Mouse (Mus musculus) left cerebral cortex, adult 2 months (tissue): ENCODE measurements around the gene C2cd2l. TPM values are rescaled to one million over a fixed set of nuclear protein-coding genes. Genes with fewer than 3 reads are reported as not detected.
"Not testable (repeated sequence)": the region's sequence is repeated elsewhere in the genome, so short reads cannot be mapped to it uniquely, and the experiment has no call there.

Experiments
- DNase-seq, 2 experiments: peaks; one replicate each; pipeline ENCODE4 v3.0.0; 2021 to 2022; ENCODE audit warnings: low spot score in 2 of 2, mixed read lengths in 1 of 2; ENCODE audit errors: extremely low spot score in 1 of 2
- H3K27ac ChIP-seq: fragments of 200-600 bp; 2 replicates; pipeline ENCODE4 v1.8.1; 2022
- H3K4me3 ChIP-seq: fragments of 200-600 bp; 2 replicates; pipeline ENCODE4 v1.8.1; 2022
- CTCF ChIP-seq: fragments of 200-600 bp; IDR thresholded peaks from 2 replicates; pipeline ENCODE4 v1.8.1; 2022; ENCODE audit warnings: antibody characterized with exemption, mild to moderate bottlenecking, moderate library complexity
- intact Hi-C: fragments of 180-260 bp; cut with DNase I; formaldehyde crosslinking; loops from one replicate; pipeline ENCODE4 v1.15.1; 2025
- long read RNA-seq, 2 experiments: library from polyadenylated mRNA; stranded (forward); transcript quantifications; one replicate each; pipeline ENCODE4 v2.0.0; 2021; ENCODE audit warnings: borderline mapping rate in 2 of 2
- total RNA-seq, 2 experiments: library from RNA; stranded (reverse); gene quantifications; 2 replicates each; pipeline ENCODE4 v1.2.3; 2021

C2cd2l gene
- total RNA-seq = 100 to 1,000 TPM; 190 to 222 TPM
- long read RNA-seq, experiment 1, full-length matches to known transcripts = 153 of 244 reads
- long read RNA-seq, experiment 1, partial matches to known transcripts = 40 of 244 reads
- long read RNA-seq, experiment 1, other reads (novel, unspliced or antisense) = 51 of 244 reads
- long read RNA-seq, experiment 2, full-length matches to known transcripts = 125 of 197 reads
- long read RNA-seq, experiment 2, partial matches to known transcripts = 30 of 197 reads
- long read RNA-seq, experiment 2, other reads (novel, unspliced or antisense) = 42 of 197 reads

GRCm38 (mm10) chr9:44319887-44320798, at the start of gene C2cd2l:
C2cd2l (minus strand) TSS chr9:44320285.
- Histone ChIP-seq H3K4me3 (peak within 1 kb of the TSS; percentile 71), H3K27ac (peak within 1 kb of the TSS; percentile 93)
- intact Hi-C loops = no loop called here
- DNase-seq = peak; percentile 85 to 91
- TF ChIP-seq CTCF = no peak

GRCm38 (mm10) chr9:44364480-44364879, 44.4 kb upstream of the C2cd2l start:
- Histone ChIP-seq H3K27ac (no peak overlapping the region), H3K4me3 (no peak overlapping the region)
- DNase-seq = no peak
- intact Hi-C loops = no loop called here
- TF ChIP-seq CTCF = peak; percentile 46

- DNase-seq, intact Hi-C loops: not testable (repeated sequence)
- peak overlapping the region; percentile 90 for H3K4me3 ChIP-seq
- peak overlapping the region; percentile 73 for H3K27ac ChIP-seq
Observed at GRCm38 (mm10) chr9:44361931-44362330, 41.8 kb upstream of the C2cd2l start.

GRCm38 (mm10) chr9:44361190-44361917, 41.3 kb upstream of the C2cd2l start, which contains the start of gene Vps11:
Vps11 (minus strand) TSS chr9:44361670.
- peak; percentile 91 to 94 for DNase-seq

GRCm38 (mm10) chr9:44357207-44357606, 37.1 kb upstream of the C2cd2l start:
- no peak for DNase-seq
- TF ChIP-seq CTCF = peak; percentile 43
- intact Hi-C loops = no loop called here
- no peak overlapping the region for H3K27ac ChIP-seq
- H3K4me3 ChIP-seq = no peak overlapping the region

More at GRCm38 (mm10) chr9:44361190-44361917, 41.3 kb upstream of the C2cd2l start, which contains the start of gene Vps11:
- H3K27ac ChIP-seq = peak within 1 kb of the TSS; percentile 84
- intact Hi-C loops = no loop called here
- TF ChIP-seq CTCF = no peak
- peak within 1 kb of the TSS; percentile 90 for H3K4me3 ChIP-seq

GRCm38 (mm10) chr9:44353142-44353541, 33.1 kb upstream of the C2cd2l start:
- Histone ChIP-seq H3K27ac (no peak overlapping the region), H3K4me3 (no peak overlapping the region)
- DNase-seq = no peak
- no peak for TF ChIP-seq CTCF
- intact Hi-C loops = loop anchor here (5.0 kb wide), 1 partner anchor 34 kb away; no protein-coding TSS in a partner anchor

GRCm38 (mm10) chr9:44352337-44352736, 32.3 kb upstream of the C2cd2l start:
- Histone ChIP-seq H3K4me3 (no peak overlapping the region), H3K27ac (no peak overlapping the region)
- no peak for TF ChIP-seq CTCF
- DNase-seq = no peak
- intact Hi-C loops = loop anchor here (5.0 kb wide), 1 partner anchor 35 kb away; no protein-coding TSS in a partner anchor

- intact Hi-C loops = loop anchor here (5.0 kb wide), 1 partner anchor 36 kb away; no protein-coding TSS in a partner anchor
- no peak for DNase-seq
- Histone ChIP-seq H3K4me3 (no peak overlapping the region), H3K27ac (no peak overlapping the region)
- TF ChIP-seq CTCF = no peak
Observed at GRCm38 (mm10) chr9:44351396-44351795, 31.3 kb upstream of the C2cd2l start.

- intact Hi-C loops = no loop called here
Observed at GRCm38 (mm10) chr9:44348546-44348945, 28.5 kb upstream of the C2cd2l start.

GRCm38 (mm10) chr9:44347621-44348020, 27.5 kb upstream of the C2cd2l start:
- TF ChIP-seq CTCF = no peak
- Histone ChIP-seq H3K4me3 (no peak overlapping the region), H3K27ac (no peak overlapping the region)
- intact Hi-C loops = no loop called here
- no peak for DNase-seq

More at GRCm38 (mm10) chr9:44348546-44348945, 28.5 kb upstream of the C2cd2l start:
- no peak; the same call in 1 of the 2 replicates for TF ChIP-seq CTCF
- no peak overlapping the region for H3K27ac ChIP-seq
- H3K4me3 ChIP-seq = no peak overlapping the region
- no peak for DNase-seq

GRCm38 (mm10) chr9:44347166-44347565, 27.1 kb upstream of the C2cd2l start:
- Histone ChIP-seq H3K4me3 (no peak overlapping the region), H3K27ac (no peak overlapping the region)
- TF ChIP-seq CTCF = no peak
- DNase-seq = no peak
- intact Hi-C loops = no loop called here
